Mouse (Mus musculus) induced T-regulatory cell, adult 2 months (primary cell): ENCODE results near the gene Rab8b.
"Not testable (repeated sequence)": the region's sequence is repeated elsewhere in the genome, so short reads cannot be mapped to it uniquely, and the experiment has no call there.

Experiments used
- DNase-seq: peaks from one replicate; pipeline ENCODE4 v3.0.0-alpha.2; 2012; ENCODE audit warnings: low read depth

Gene Rab8b

DNA sequence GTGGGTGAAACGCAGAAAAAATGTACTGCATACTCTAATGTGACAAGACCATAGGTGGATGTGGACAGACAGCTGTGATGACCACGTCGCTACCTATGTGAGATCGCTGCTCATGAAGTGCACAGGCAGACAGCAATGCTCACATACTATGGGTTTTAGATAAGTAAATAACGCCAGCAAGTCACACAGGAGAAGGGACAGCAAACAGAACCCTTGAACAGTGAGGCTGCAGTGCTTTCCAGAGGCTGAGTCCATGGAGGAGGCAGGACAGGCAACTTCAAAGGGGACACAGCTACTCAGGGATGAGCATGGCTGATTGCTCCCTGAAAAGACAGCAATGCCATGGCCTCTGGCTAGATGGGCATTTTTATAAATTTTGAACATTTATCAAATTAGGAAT lies 72.7 kb downstream of the Rab8b start:
- DNase-seq, result no peak

DNA sequence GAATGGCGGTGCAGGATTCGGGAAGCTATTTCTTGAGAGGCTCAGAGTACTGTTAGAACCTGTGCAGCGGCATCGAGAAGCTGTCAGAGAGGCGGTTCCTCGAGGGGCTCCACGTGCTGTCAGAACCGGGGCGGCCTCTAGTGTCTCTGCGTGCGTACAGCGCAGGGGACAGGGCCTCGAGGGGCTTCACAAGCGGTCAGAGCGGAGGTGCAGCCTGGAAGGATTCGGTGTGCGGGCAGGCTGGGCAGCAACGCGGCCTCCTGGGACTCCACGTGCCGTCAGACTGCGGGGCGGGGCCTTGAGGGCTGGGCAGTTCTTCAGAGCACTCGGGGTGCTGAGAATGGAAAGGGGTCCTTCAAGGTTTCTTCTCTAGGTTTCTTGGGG lies 84.4 kb downstream of the Rab8b start:
- no peak for DNase-seq

DNA sequence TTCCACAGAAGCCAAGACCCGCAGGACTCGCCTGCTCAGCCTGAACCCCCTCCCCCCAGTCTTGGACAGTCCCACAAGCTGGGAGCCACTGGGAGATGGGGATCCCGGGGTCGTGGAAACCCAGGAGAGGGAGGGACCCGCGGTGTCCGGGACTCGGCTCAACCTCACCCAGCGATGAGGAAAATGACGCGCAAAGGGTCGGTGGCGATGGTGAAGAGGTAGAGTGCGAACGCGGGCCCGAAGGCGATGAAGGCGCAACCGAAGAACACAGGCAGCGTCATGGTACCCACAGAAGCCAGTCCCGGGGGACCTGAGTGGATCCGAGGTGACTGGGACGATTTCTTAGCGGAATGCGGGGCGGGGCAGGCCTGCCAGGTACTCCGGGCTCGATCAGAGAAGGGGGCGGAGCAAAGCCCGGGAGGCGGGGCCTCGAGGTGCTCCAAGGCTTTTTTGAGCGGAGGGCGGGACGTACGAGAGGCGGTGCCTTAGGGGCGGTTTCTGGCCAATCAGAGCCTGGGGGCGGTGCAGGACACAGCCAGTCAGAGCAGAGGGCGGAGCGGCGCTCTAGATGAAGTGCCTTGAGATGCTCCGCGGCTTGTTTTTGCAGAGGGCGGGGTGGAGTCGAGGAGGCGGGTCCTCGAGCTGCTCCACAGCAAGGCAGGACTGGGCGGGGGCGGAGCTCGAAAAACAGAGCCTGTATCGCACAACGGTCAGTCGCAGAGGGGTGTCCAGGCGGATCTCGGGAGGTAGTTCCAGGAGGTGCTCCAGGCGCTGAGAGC lies 85.0 kb downstream of the Rab8b start, which contains the start of gene Aph1c:
Gene Aph1c, minus strand, starts transcription at position 409 of the 779 bp plus-strand sequence.
- peak; percentile 100 for DNase-seq

DNA sequence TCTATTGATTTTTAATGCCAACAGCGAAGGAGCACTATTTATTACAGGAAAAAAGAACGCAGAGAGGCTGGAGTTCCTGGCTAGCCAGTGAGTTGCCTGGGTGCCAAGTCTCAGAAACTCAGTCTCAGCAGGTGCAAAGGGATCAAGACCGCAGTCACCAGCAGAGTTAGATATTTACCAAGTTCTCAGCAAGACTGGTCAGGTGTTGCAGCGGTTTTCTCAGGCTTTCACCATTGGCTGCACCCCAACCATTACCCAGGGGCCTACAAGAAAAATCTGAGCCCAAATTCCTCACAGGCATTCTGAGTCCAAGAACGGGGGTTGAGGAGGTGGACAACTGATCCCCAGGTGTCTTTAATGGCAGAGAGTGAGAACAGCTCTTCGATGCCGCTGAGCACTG lies 85.6 kb downstream of the Rab8b start:
- DNase-seq, result peak; percentile 29

DNA sequence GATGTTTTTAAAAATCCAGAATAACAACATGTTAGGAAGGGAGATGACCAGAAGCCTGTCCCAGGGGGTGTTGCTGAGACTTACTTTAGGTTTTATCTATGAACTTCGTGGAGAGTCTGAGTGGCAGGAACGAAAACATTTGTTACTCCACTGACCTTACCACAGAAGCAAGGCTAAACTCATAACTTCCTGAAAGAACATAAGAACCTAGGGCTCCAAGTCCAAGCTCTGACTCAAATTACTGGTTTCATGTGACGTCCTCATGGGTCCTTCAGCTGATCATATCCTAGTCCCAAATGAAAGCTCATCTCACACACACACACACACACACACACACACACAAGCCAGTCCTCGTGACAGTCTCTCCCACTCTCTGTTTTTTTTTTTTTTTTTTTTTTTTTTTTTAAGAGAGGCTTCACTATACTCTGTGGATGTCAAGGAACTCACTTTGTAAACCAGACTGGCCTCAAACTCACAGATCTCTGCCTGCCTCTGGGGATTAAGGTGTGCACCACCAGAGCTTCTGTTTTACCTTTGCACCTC lies 87.0 kb downstream of the Rab8b start:
- DNase-seq, result no peak

DNA sequence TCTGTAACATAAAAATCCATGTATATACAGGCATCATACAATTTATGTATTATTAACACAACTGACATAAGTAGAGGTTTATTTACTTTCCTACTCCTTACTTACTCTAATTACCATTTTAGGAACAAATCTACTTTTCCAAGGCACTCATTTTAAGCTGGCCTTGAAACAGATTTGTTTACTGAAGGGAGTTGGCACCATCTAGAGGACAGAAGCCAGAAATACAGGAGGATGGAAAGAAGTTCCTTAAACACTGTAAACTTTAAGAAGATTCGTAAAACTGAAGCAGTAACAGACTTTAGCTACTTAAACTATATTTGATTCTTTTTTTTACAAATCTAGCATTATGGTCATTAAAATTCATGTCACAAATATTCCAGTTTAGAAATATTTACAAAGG lies 93.5 kb downstream of the Rab8b start:
- DNase-seq, result peak; percentile 81

DNA sequence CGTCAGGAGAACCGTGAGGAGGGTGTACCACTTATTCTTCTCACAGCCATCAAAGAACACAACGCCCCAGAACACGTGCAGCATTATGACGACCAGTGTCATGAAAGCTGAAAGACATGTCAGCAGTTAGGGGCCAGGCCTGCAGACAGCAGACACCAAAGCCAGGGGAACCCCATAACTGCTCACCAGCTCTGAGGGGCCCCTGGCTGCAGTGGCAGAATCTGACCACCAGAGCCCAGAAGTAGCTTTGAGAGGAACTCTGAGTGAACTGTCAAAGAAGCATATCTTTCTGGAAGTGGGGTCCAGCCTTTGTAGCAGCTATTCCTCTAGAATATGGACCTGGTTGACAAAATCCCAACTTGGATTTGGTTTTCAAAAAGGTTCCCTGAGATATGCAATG lies 97.2 kb downstream of the Rab8b start:
- peak; percentile 39 for DNase-seq

DNA sequence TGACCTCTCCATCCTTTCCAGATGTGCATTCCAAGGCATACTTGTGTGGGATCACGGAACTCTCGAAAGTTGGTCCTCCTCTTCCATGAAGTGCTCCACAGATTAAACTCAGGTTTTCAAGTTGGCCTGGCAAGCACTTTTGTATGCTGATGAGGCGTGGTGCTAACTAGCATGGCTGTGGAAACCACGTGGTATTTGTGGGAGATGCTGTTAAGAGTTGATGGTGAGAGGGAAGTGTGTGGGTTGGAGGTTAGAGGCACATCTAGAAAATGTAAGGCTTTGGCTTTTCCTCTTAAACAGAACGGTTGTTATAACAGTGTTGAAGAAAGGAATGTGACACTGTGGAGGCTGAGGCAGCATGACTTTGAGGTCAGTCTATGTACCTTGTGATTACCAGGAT lies 98.5 kb downstream of the Rab8b start:
- DNase-seq, result peak; percentile 49

DNA sequence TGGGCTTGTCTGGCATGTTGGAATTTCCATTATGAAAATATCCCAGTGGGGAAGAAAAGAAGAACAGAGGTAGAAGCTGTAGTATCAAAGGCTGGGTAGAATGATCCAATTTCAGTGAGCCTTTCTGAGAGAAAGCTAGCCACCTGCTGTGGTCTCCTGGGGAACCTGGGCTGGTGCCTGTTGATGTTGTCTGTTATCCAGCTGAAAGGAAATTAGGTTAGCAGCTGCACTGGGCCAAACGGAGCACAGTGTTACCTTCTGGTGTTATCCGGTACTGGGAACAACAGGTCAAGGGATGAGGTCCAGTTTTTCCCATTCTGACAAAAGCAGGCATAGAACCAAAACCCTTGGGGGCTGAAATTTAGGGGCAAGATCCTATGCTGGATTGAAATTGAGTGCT lies 106.1 kb downstream of the Rab8b start:
- no peak for DNase-seq

DNA sequence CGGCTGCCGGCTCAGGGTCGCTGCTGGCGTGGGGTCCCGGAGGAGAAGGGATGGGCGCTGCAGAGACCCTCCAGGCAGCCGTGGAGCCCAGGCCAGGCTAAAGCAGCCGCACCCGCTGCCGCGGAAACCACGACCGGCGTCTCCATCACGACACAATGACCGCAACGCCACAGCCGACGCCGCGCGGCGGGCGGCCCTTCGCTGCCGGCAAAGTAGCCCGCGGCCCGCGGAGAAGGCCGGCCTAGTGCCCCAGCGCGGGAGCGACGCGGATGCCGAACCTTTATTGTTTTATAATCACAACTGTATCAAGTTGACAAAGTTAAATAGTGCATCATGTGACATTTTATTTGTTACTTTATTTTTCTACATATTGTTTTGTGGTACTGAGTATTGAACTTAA lies 113.5 kb downstream of the Rab8b start:
- not testable (repeated sequence) for DNase-seq

DNA sequence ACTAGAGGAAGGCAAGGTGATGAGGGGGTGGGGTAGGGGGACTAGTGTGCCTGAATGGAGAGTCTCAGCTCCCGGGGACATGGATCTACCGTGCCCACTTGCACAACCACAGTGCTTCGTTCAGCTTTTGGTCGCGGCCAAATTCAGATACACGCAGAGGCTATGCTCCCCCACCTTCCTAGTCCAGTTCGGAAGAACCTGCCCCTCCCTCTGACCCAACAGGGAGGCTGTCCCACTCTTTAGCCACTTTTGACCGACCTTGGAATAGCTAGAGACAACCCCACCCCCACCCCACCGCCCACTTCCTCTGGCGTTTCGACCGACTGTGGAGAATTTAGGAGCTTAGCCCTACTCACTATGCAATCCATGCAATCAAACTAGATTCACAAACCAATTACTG lies 117.5 kb downstream of the Rab8b start:
- no peak for DNase-seq

DNA sequence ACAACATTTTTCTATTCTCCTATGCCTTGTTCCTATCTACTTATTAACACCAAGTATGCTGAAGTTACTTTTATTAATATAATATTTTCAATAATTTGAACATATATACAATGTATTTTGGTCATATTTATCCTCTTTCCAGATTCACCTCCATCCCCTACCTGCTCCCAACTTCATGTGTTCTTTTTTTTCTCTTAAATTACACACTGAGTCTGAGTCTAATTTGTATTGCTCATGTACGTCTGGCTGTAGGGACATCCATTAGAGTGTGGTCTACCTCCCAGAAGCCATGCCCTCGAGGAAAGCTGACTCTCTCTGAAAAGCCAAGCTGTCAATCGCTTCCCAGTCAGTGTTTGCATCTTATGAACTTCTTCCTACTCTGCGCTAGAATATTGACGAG lies 122.7 kb downstream of the Rab8b start, which contains the start of gene Gm10647:
Gene Gm10647, plus strand, starts transcription at position 301 of the 400 bp plus-strand sequence.
- DNase-seq, result no peak

DNA sequence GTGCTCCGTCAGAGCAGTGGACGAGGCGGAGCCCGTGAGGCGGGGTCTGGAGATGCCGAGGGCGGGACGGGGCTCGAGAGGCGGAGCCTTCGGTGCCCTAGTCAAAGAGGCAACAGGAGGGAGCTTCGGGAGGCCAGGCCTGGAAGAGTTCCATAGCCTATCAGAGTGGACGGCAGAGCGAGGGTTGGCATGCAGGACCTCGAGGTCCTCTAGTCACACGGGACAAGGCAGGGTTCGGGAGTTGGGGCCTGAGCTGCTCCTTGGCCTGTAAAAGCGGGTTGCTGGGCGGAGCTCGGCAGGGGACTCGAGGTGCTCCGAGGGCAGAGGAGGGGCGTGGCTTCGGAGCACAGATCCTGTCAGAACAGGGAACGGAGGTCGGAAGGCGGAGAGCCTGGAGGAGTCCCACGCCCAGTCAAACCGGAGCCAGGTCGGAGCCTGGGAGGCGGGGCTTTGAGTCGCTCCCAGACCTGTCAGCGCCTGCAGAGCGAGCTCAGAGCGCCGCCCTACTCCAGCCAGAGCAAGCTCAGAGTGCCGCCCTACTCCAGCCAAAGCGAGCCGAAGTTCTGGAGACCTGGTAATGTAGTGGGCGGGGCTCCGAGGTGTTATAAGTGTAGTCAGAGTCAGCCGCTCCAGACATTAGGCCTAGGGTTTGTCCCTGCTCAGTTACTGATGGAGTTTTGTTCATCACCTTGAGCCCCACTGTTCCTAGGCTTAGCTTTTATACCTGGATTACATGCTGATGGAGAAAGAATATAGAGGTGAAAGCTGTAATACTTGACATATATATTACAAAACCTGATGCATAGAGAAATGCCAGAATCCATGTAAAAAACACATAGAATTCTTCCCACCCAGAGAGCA lies 123.8 kb downstream of the Rab8b start, which contains the start of gene Aph1b:
Gene Aph1b, minus strand, starts transcription at position 27 of the 861 bp plus-strand sequence.
- peak; percentile 98 for DNase-seq

DNA sequence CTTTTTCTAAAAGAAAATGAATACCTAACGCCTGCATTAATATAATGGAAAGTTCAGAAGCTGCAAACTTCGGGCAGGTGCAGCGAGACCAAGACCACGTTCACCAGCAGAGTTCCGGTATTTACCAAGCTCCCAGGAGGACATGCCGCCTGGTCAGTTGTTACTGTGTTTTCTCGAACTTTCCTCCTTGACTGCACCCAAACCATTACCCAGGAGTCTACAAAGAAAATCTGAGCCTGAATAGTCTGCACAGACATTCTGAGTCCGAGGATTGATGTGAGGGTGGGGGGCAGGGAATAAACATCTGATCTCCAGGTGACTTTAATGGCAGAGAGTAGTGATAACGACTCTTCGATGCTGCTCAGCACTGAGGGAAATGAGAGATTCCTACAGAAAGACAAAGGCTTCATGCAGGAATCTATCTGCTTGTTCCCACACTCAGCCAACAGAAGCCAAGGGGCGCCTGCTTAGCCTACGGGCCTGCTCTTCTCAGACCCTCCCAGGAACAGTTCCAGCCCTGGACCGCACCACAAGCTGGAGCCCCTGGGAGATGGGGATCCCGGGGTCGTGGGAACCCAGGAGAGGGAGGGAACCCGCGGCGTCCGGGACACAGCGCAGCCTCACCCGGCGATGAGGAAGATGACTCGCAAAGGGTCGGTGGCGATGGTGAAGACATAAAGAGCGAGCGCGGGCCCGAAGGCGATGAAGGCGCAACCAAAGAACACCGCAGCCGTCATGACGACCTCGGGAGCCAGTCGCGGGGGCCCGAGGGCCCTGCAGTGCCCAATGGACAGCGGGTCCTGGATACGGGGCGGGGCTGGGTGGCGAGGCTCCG lies 124.6 kb downstream of the Rab8b start:
- DNase-seq, result no peak
